Mouse (Mus musculus) cerebellum, adult 11 months (tissue): ENCODE data around the gene Cyp2j9.
"Not testable (repeated sequence)": the region's sequence is repeated elsewhere in the genome, so short reads cannot be mapped to it uniquely, and the experiment has no call there.

Experiments
- DNase-seq: peaks from one replicate; pipeline ENCODE4 v3.0.0; 2022

Gene Cyp2j9

GRCm38 (mm10) chr4:96590911-96591790, at the start of gene Cyp2j9:
Gene Cyp2j9, minus strand, starts transcription at chr4:96591578.
- peak; percentile 10 for DNase-seq

- no peak for DNase-seq
Observed at GRCm38 (mm10) chr4:96635455-96635854, 44.1 kb upstream of the Cyp2j9 start.

GRCm38 (mm10) chr4:96622474-96622873, 31.1 kb upstream of the Cyp2j9 start:
- DNase-seq, result no peak

- peak; percentile 13 for DNase-seq
Observed at GRCm38 (mm10) chr4:96591791-96592150, 393 bp upstream of the Cyp2j9 start.

- DNase-seq, result no peak
Observed at GRCm38 (mm10) chr4:96581425-96582088, 9.8 kb downstream of the Cyp2j9 start.

- not testable (repeated sequence) for DNase-seq
Observed at GRCm38 (mm10) chr4:96580351-96580750, 11.0 kb downstream of the Cyp2j9 start.

- DNase-seq, result no peak
Observed at GRCm38 (mm10) chr4:96569442-96569841, 21.9 kb downstream of the Cyp2j9 start.

- DNase-seq, result no peak
Observed at GRCm38 (mm10) chr4:96567988-96568387, 23.4 kb downstream of the Cyp2j9 start.

- no peak for DNase-seq
Observed at GRCm38 (mm10) chr4:96565808-96566207, 25.6 kb downstream of the Cyp2j9 start.

GRCm38 (mm10) chr4:96560464-96560863, 30.9 kb downstream of the Cyp2j9 start:
- DNase-seq, result no peak

GRCm38 (mm10) chr4:96559781-96560180, 31.6 kb downstream of the Cyp2j9 start:
- no peak for DNase-seq

GRCm38 (mm10) chr4:96553133-96553819, 38.1 kb downstream of the Cyp2j9 start, which contains the start of gene Cyp2j6:
Gene Cyp2j6, minus strand, starts transcription at chr4:96553661.
- DNase-seq, result peak; percentile 0

- DNase-seq, result no peak
Observed at GRCm38 (mm10) chr4:96551619-96552018, 39.8 kb downstream of the Cyp2j9 start.

- DNase-seq, result no peak
Observed at GRCm38 (mm10) chr4:96545976-96546375, 45.4 kb downstream of the Cyp2j9 start.

- no peak for DNase-seq
Observed at GRCm38 (mm10) chr4:96525772-96526171, 65.6 kb downstream of the Cyp2j9 start.

- DNase-seq, result no peak
Observed at GRCm38 (mm10) chr4:96522256-96522655, 69.1 kb downstream of the Cyp2j9 start.
